Mouse (Mus musculus): ENCODE data around the gene Usp25.

- TF ChIP-seq POLR2A (IDR thresholded peaks at IDR 0.05; ENCODE audit: low read depth, low read length): no peak
- no peak for TF ChIP-seq CTCF (conservative IDR thresholded peaks at IDR 0.05; ENCODE audit: insufficient read depth, insufficient read length, low read depth, low read length)
Observed at GRCm38 (mm10) chr16:77027976-77028686, 14.6 kb downstream of the Usp25 start.
